Mouse (Mus musculus) erythroid progenitor cell, adult 5-6 weeks (primary cell): ENCODE measurements around the gene Olfm2. TPM values are rescaled to one million over a fixed set of nuclear protein-coding genes. Genes with fewer than 3 reads are reported as not detected.
A peak's percentile ranks its signal among the peaks of the same experiment; 100 is the strongest.

Experiments used
- ATAC-seq: replicated peaks from 2 replicates; pipeline ENCODE4 v1.8.0; 2016; ENCODE audit warnings: moderate number of reproducible peaks, mild to moderate bottlenecking, moderate TSS enrichment, inconsistent platforms; ENCODE audit not compliant: poor library complexity, low FRiP score, severe bottlenecking
- total RNA-seq, 2 experiments: library from RNA; stranded (forward) in 1 of 2; stranded (reverse) in 1 of 2; fragments of 150-400 nt in 1 of 2; fragments of 186-747, 209-891 nt in 1 of 2; gene quantifications; 2 replicates each; pipeline versions ENCODE4 v1.2.3 to v1.2.4; 2015 to 2017; ENCODE audit warnings: low replicate concordance in 2 of 2

The Olfm2 gene
- total RNA-seq (2015; ENCODE audit: low replicate concordance) (not detected in 2 replicates), total RNA-seq (2017; ENCODE audit: low replicate concordance) (not detected in 2 replicates)

- no peak for ATAC-seq
These were observed at the start of gene Olfm2 for GRCm38 (mm10) chr9:20746017-20746660. Olfm2 (minus strand) TSS chr9:20746349.

- no peak for ATAC-seq
These were observed 48.1 kb upstream of the Olfm2 start for GRCm38 (mm10) chr9:20794108-20794806.

GRCm38 (mm10) chr9:20790345-20790744 lies 44.2 kb upstream of the Olfm2 start:
- ATAC-seq = no peak

- ATAC-seq = no peak
These were observed 43.5 kb upstream of the Olfm2 start for GRCm38 (mm10) chr9:20789651-20790050.

GRCm38 (mm10) chr9:20787992-20788391 lies 41.8 kb upstream of the Olfm2 start:
- no peak for ATAC-seq

- ATAC-seq = no peak
These were observed 38.9 kb upstream of the Olfm2 start for GRCm38 (mm10) chr9:20785055-20785454.

GRCm38 (mm10) chr9:20781286-20781685 lies 35.1 kb upstream of the Olfm2 start:
- ATAC-seq = no peak

- no peak for ATAC-seq
These were observed 19.1 kb upstream of the Olfm2 start for GRCm38 (mm10) chr9:20765274-20765673.

GRCm38 (mm10) chr9:20763099-20763498 lies 16.9 kb upstream of the Olfm2 start:
- no peak for ATAC-seq

- no peak for ATAC-seq
These were observed 16.2 kb upstream of the Olfm2 start for GRCm38 (mm10) chr9:20762197-20762961.

GRCm38 (mm10) chr9:20761388-20761787 lies 15.2 kb upstream of the Olfm2 start:
- no peak for ATAC-seq

- no peak for ATAC-seq
These were observed 14.7 kb upstream of the Olfm2 start for GRCm38 (mm10) chr9:20760813-20761212.

- ATAC-seq = no peak
These were observed 12.7 kb upstream of the Olfm2 start for GRCm38 (mm10) chr9:20758896-20759295.

- ATAC-seq = no peak
These were observed 12.1 kb upstream of the Olfm2 start for GRCm38 (mm10) chr9:20758243-20758642.

- peak; percentile 72 for ATAC-seq
These were observed 11.2 kb upstream of the Olfm2 start for GRCm38 (mm10) chr9:20757087-20757955.

GRCm38 (mm10) chr9:20756081-20756700 lies 10.0 kb upstream of the Olfm2 start:
- ATAC-seq = no peak

- ATAC-seq = no peak
These were observed 8.2 kb upstream of the Olfm2 start for GRCm38 (mm10) chr9:20754335-20754734.

- no peak for ATAC-seq
These were observed 5.4 kb upstream of the Olfm2 start for GRCm38 (mm10) chr9:20751477-20752029.

GRCm38 (mm10) chr9:20749213-20749612 lies 3.1 kb upstream of the Olfm2 start:
- ATAC-seq = no peak
